Mouse (Mus musculus) liver, embryonic 14.5 days (tissue): Measurements from ENCODE around the gene Tmem106a.
A peak's percentile ranks its signal among the peaks of the same experiment; 100 is the strongest.

ENCODE experiments used
- CTCF ChIP-seq: IDR thresholded peaks from 2 replicates; pipeline ENCODE4 v1.5.1; 2016; ENCODE audit warnings: antibody characterized with exemption, low read depth, control low read depth
- EP300 ChIP-seq: IDR thresholded peaks from 2 replicates; pipeline ENCODE4 v1.6.1; 2016; ENCODE audit warnings: antibody characterized with exemption, low read depth

DNA sequence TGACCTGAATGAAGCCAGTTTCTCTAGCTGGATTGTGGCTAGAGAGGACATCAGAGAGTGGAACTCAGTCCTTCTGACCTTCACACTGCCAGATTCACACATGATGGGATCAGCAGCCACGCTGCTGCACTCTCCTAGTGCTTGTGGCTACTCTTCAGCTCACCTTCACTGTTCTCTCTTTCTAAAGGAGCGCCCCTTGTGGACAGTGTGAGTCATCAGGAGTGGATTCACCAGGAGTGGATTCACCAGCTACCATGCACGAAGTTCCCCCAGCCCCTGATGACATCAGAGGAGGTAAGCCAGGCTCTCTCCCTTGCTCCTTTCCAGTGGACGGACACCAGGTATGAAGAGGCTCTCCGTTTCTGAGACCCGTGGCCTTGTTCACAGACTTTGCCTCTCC is 5.9 kb upstream of the Tmem106a start:
- no peak for TF ChIP-seq EP300
- peak; percentile 48 for TF ChIP-seq CTCF
